Mouse (Mus musculus): ENCODE results near the gene Dexi.

Gene Dexi

DNA sequence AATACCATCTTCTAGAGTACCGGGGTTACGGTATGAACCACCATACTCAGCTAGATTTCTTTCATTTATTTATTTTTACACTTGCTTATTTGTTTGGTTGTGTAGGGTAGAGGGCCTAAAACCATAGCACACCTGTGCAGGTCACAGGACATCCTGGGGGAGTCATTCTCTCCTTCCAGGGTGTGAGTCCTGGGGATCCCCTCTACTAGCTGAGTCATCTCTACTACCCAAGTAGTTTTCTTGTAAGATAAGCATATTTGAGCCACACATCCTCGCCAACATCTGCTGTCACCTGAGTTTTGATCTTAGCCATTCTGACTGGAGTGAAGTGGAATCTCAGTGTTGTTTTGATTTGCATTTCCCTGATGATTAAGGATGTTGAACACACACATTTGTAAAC, 50.3 kb downstream of the Dexi start:
- no peak for DNase-seq

DNA sequence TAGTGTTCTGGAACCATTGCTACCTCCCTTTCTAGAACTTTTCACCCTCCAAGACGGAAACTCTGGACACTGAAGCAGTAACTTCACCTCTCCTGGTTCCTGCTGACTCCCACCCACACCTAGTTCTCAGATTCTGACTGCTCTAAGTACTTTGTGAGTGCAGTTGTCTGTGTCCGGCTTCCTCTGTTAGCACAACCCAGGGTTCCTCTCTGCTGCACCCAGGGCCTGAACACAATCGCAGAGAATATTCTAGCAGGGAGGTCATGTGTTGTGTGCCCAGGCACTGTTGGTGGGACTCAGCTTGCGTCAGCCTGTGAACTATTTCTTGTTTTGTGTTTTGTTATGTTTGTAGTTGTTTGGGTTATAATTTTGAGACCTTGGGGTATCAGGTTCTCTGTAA, 51.1 kb downstream of the Dexi start:
- no peak for DNase-seq

DNA sequence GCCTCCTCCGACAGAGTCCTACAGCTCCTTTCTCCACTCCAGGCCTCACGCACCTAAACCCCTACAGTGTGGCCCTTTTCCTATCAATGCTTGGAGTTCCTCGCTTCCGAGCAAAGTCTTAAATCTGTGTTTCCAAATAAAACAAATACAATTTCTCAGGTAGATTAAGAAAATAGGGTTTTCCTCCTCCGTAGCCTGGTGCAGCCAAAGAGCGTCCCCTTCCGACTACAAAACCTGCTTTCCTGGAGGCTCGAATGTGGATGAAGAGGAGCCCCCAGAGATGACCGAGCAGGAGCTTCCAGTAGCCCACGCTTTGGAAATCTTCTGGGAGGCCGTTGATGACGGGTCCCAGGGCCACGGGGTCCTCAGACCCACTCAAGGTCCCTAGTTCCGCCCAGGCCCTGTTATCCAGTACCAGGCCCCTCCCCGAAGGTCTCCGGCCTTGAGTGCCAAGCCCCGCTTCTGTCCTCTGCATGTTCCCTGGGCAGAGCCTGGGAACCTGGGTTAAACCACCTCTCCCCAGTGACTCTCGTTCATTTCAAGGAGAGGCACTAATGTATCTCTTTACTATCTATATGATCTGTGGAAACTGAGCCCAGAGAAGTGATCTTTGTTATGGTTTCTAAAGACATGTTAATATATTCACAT, 52.2 kb downstream of the Dexi start:
- no peak for DNase-seq

DNA sequence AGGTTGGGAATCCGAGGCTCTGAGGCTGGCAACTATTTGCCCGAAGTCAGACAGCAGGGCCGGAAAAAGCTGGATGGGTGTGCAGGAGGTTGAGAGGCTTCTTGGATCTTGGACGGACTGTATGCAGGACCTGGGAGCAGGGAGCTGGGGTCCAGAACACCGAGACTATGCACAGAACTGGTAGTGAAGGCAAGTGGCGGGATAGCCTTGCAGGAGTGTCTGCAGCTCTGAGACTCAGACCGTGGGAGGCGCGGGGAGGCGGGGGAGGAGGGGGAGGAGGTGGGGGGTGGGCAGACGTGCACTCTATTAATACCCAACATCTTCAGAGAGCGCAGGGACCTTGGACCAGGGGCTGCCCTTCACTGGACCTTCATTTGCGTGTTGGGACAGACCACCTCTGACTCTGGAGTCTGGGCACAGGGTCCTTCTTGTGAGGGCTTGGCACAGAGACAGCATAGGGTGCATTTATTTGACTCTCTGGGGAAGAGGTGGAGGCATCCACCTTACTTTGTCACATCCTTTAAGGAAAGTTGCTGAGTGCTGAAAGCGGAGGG, 52.9 kb downstream of the Dexi start:
- peak in 1 of 2 experiments; percentile 46 for DNase-seq

DNA sequence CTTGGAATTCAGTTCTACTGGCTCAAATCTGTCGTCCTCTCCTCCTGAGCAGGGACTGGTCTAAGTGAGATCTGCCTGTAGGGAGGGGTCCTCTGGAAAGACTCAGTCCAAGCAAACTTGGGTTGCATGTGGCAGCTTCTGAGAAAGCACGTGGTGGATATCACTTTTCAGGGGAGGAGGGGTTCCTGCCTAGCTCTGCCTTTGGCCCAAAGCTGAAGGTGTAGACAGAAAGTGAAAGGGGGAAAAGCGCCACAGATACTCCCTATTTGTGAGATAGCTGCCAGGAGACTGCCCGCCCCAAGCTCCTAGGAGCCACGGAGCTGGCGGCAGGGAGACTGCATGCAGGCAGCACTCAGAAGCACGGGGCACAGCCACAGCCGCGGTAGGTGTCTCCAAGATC, 53.4 kb downstream of the Dexi start:
- peak in 1 of 2 experiments; percentile 36 for DNase-seq

DNA sequence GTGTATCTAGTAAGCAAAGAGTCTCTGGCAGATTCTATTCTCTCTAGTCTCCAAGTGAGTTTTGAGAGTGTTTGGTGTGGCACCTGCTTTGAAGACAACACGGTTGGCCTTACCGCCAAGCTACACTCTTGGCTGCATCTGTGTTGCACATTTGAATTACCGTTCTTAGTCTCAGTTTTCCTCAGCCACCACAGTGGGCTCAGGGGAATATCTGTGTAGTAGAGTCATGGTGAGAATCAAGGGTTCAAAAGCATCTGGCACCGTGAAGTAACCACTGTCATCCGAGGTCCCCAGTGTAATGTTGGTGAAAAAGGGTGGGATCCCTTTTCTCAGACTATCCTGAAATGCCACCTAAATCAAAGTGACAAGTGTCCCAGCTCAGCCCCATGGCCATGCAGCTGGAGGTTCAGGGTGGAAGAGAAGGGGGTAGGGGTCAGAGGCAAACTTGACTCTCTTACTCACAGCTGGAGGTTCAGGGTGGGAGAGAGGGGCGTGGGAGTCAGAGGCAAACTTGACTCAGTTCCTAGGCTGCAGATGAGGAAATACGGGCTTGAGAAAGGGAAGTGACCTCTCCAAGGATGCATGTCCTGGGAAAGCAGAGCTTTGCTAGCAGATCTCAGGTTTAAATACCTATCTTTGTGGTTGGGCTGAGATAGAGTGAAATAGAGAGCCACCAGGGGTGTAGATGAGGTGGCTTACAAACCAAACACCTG, 53.9 kb downstream of the Dexi start:
- DNase-seq: no peak

DNA sequence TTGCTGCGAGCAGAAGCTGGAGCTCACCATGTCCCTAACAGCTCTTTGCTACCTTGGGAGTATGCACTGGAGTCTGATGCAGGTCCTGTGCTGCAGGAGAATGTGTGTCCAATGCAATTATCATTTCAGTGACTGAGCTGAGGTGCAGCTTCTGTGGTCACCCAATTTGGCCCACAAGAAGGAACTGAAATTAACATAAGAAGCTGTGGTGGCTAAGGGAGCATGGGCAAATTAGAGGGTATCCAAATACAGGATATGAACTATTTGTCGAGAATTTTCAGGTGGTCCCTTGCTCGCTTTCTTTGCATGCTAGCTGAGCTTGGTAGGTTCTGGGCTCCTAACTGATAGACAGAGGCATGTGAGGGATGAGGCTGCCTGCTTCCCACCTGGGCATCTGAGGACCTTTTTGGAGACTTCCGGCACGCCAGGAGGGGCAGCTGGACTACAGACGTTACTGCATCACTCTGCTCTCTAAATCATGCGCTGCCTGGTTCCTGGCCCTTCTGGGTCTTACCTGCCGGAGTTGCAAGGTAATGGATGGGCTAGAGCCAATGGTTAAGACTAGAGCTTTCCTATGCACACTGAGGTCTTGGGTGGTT, 54.9 kb downstream of the Dexi start:
- no peak for DNase-seq

DNA sequence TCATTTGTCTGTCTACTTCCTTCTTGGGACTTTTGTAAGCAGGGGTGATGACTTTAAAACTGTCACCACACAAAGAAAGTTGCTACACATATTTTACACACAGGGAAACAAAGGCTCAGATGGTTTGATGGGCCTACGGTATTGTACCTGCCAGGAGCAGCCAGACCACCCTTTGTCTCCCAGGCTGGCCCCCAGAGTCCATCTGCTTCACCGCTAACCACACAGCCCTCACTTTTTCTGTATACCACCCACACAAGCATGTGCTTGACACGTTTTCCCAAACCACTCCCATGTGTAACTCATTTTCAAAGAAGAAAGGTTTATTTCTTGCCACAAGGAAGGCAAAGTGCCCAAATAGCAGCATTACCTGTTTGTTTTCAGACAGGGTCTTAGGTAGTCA, 55.9 kb downstream of the Dexi start:
- DNase-seq: no peak

DNA sequence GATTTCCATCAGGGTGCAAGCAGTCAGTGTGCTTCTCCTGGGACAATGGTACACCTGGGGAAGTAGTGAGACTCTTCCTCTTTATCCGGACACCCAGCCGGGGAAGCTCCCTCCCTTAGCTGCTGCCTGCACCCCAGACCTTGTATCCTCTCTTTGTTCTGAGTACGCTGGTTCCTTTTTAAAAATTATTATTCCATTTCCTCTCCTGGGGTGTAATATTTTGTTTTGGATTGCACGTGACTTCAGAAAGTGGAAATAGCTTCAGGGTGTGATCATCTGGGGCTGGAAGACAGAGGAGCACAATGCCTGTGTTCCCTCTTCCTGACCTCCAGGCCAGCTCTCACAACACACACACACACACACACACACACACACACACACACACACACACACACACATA, 60.5 kb downstream of the Dexi start:
- no peak for DNase-seq

DNA sequence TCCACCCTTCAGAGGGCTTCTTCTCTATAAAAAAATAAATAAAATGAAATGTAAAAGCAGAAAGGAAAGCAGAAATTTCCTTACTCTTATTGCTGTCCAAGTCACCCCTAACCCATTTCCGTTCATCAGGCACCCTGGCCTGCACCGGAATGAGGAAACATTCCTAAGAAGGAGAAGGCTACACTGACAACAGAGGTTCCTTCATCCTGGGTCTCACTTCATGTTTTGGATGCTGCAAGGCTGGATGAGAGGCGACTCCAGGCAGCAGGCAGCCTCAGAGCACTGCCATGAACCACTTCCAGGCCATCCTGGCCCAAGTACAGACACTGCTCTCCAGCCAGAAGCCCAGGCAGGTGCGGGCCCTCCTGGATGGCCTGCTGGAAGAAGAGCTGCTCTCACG, 63.0 kb downstream of the Dexi start, which contains the start of gene Ciita:
Ciita (plus strand) TSS at position 203 of the 400 bp plus-strand sequence.
- no peak for DNase-seq

DNA sequence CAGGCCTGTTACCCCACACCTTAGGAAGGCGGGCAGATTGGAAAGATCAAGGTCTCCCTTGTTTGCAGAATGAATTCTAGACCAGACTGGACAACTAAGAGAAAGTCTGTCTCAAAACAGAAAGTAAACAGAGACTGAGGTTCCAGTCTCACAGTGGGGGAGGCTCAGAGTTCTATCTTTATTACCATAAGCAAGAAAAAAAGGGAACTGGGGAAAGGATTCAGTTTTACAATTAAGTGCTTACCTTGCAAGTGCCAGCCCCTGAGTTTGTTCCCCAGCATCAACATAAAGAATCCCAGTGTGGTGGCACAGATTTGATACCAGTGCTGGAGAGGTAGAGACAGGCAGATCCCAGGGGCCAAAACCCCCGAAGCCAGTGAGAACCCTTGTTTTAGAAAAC, 66.9 kb downstream of the Dexi start:
- no peak for DNase-seq

DNA sequence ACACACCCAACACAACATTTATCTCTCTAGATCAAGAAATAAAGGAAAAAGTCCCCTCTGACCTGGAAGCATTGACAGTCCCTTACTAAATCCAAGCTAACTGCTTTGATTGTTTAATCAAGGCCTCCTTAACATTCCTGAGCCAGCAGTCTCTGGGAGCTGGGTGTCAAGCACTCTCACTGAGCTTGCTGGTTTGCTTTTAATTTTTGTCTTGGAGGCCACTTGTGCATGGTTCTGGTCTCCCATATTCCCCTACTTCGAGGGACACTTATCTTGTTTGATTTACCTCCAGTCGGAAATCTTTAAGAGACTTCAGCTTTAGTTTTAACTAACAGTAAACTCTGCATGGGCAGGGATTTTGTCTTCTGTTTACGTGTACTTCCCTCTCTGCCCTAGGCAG, 67.9 kb downstream of the Dexi start:
- DNase-seq: no peak

DNA sequence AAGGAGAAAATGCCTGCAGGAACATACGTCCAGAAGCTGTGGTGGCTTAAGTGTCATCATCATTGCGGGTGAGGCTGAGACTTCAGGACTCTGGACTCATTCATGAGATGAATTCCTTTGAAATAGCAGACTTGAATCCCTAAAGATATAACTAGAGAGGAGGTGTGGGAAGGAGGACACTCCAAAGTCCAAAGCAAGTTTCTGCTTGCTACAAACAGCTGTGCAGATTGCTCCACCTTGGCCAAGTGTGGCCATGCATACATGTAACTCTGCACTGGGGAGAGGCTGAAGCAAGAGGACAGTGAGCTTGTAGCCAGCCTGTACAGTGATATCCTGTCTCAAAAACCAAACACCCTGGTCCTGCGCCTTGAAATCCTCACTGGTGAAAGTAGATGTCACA, 70.9 kb downstream of the Dexi start:
- DNase-seq: no peak

DNA sequence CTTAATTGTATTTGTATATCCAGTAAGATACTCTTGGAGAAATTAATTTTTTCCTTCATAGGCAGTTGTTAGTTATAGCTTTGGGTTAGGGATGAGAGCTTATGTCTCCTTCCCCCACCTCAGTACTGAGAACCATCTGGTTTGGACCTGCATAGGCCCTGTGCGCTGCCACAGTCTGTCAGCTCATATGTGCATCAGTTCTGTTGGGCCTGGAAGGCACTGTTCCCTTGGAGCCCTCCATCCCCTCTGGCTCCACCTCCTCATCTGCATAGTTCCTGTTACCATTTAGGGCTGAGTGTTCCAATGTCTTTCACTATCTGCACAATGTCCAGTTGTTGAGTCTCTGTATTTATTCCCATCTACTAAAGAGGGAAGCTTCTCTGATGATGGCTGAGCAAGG, 74.7 kb downstream of the Dexi start:
- DNase-seq: no peak

DNA sequence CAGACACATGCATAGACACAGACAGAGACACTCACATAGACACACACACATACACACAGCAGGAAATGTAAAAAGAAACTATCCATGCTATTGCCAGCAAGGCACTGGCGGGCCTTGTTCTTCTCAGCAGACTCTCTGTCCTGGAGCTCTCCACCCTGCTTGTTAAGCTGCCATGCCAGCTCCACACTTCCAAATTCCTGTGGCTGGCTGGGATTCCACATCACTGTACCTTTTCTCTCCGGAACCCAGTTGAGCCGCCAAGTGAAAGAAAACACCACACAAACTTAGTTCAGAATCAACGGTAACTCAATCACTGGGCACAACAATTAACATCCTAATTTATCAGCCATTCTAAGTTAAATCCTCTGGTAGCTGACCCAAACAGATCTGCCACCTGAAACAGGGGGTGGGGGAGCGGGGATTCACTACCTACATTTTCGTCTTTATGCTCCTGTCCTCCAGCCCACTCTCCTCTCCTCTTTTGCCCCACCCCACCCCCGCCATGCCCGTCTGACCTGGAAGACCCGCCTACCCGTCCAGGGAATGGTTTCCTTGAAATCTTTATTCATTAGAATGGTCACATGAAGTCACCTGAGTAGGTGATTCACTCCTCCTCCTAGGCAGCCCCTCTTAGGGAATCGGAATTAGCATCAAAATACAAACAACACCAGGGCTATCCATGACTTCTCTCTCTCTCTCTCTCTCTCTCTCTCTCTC, 75.3 kb downstream of the Dexi start:
- no peak for DNase-seq

DNA sequence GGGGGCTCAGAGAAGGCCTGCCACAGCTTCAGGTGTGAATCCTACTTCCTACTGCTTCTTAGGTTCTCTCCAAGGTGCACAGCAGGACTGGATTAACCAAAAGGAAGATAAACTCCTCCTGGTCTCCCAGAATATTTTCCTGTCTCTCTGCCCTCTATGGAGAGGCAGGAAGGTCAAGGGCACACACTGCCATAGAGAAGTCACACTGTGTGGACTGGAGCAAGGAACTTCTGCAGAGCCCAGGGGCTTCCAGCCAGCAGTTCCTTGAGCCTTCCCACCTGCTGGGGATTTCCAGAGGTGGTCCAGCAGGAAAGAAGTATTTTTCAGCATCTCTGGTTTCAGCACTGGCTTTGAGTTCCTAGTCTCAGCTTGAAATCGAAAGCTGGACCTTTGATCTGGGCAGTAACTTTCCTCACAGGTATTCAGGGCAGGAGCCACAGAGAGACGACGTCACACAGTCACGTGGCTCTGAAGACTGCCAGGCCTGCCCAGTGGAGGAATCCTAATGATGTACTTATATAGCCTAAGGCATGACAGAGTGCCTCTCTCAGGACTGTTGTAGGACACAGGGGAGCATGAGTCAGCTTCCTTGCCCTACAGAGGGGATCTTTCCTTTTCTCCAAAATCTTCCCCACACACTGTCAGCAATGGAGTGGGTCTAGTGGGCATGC, 77.7 kb downstream of the Dexi start:
- peak in 1 of 2 experiments; percentile 34 for DNase-seq

DNA sequence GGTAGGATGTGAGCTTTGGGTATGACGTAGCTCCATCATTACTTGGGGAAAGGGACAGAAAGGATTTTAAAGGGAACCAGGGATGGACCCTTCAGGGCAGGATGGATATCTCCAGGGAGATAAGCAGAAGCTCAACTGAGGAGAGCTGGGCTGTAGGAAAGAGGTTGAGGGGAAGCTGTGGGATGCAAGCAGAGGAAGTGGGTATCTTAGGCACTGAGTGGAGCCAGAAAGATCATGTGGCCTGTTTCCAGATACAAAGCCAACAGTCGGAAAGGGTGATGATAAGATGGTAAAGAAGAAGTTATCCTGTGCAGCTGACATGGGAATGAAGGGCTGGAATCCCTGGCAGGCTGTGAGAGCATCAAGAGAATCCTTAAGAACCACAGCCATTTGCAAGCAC, 81.7 kb downstream of the Dexi start:
- DNase-seq: no peak

DNA sequence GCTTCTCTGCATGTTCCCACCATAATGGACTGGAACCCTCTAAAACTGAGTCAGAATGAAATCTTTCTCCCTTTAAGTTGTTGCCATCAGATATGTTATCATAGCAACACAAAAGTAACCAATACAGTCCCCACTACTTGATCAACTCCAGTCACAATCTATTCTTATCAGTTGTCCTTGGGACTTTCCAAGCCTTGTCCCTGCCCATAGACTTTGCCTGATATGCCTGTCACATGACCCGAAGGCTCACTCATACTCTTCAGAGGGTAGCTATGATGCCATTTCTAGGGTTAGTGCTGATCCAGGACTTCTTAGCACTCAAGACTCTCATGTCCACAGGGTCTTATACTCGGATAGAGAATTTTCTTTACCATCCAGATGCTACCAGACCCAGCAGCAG, 82.7 kb downstream of the Dexi start:
- DNase-seq: no peak

DNA sequence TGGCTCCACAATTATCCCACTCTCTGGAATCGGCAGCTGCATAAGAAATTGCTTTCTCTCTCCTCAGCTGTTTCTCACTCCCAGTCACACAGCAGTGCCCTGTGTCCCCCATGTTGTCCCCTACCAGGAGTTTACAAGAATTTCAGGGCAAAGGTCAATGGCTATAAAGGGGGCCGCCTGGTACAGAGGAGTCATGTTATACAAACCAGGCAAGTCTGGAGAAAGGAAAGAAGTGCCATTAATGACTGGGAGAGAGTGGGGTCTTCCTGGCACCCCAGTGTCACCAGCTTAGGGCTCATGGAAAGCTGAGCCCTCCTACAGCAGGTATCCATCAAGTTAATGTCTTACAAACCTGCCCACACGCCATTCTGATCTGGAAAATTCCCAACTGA, 88.3 kb downstream of the Dexi start:
- no peak for DNase-seq

DNA sequence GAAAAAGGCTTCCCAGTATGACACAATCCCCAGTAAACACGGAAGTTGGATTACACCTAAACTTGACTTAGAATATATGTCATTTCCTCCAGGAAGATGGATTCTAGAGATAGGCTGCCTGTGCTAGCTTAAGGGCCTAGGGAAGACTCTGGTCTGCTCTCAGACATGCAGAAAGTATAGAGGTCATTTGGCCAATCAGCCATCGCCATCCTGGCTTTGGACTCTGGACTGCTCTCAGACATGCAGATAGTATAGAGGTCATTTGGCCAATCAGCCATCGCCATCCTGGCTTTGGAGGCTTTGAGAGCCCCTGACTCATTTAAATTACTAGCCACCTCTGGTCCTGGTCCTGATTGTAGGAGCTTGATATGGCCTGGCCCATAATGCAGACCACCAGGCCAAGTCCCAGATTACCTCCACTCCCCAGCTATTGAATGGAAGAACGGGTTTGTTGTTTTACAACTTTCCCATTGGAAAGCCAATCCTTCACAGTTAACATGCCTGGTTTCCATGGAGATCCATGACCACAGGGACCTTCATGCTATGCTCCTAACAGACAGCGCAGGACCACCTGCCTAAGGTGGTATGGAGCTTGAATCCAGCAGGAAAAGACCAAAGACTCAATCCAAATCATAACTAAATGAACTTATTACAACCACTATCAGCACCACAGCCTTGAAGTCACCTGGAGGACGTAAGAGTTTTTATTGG, 88.8 kb downstream of the Dexi start:
- no peak for DNase-seq
